Mouse (Mus musculus) olfactory bulb, adult 2 months (tissue): ENCODE measurements around the gene Klhl25. TPM values are rescaled to one million over a fixed set of nuclear protein-coding genes. Genes with fewer than 3 reads are reported as not detected.
"Not testable (repeated sequence)": the region's sequence is repeated elsewhere in the genome, so short reads cannot be mapped to it uniquely, and the experiment has no call there.

Experiments
- H3K27ac ChIP-seq: fragments of 200-500 bp; 2 replicates; pipeline ENCODE4 v1.5.1; 2012; ENCODE audit warnings: low read depth, low read length; ENCODE audit not compliant: insufficient read depth
- H3K4me1 ChIP-seq: fragments of 200-500 bp; 2 replicates; pipeline ENCODE4 v1.6.1; 2012; ENCODE audit warnings: low read length; ENCODE audit not compliant: control insufficient read depth, insufficient read depth
- H3K4me3 ChIP-seq: fragments of 200-500 bp; 2 replicates; pipeline ENCODE4 v1.5.1; 2012; ENCODE audit warnings: mild to moderate bottlenecking, low read depth, low read length, moderate library complexity; ENCODE audit not compliant: insufficient read depth
- CTCF ChIP-seq: fragments of 200-500 bp; IDR thresholded peaks from 2 replicates; pipeline ENCODE4 v1.5.1; 2012; ENCODE audit warnings: low read depth, mild to moderate bottlenecking, low read length, moderate library complexity; ENCODE audit not compliant: insufficient read depth
- POLR2A ChIP-seq: fragments of 200-500 bp; IDR thresholded peaks from 2 replicates; pipeline ENCODE4 v1.6.1; 2012; ENCODE audit warnings: mild to moderate bottlenecking, low read depth, low read length, moderate library complexity; ENCODE audit not compliant: insufficient read depth
- WGBS: fragments of 180-500 bp; shearing (Covaris S2); methylation state at CpG from one replicate; pipeline ENCODE4 v1.1.7; 2018; 5-methylcytosine and 5-hydroxymethylcytosine counted together
- polyA plus RNA-seq: library from polyadenylated mRNA; stranded (reverse); fragments of >200 nt; gene quantifications from 2 replicates; pipeline ENCODE4 v1.2.4, GENCODE M21; 2012; ENCODE audit warnings: low replicate concordance; ENCODE audit not compliant: missing spikeins, insufficient read depth, insufficient read length

Gene Klhl25
- polyA plus RNA-seq, 1 experiment, result not detected

- no peak overlapping the region for H3K27ac ChIP-seq
- TF ChIP-seq POLR2A (no peak), CTCF (no peak)
- 93% methylated on average over 13 of the region's 13 CpGs for WGBS
- H3K4me3 ChIP-seq, result no peak overlapping the region
- H3K4me1 ChIP-seq, result no peaks in the 10 kb centered on the region
Measured at GRCm38 (mm10) chr7:75866557-75866956, 18.4 kb downstream of the Klhl25 start.

- Histone ChIP-seq H3K4me3 (no peak overlapping the region), H3K27ac (no peak overlapping the region), H3K4me1 (no peaks in the 10 kb centered on the region)
- 89% methylated on average over 2 of the region's 2 CpGs for WGBS
- no peak for TF ChIP-seq POLR2A
- no peak for TF ChIP-seq CTCF
Measured at GRCm38 (mm10) chr7:75868687-75869086, 20.6 kb downstream of the Klhl25 start.

GRCm38 (mm10) chr7:75870551-75870950, 22.4 kb downstream of the Klhl25 start:
- Histone ChIP-seq H3K4me1 (no peaks in the 10 kb centered on the region), H3K4me3 (no peak overlapping the region), H3K27ac (no peak overlapping the region)
- no peak for TF ChIP-seq POLR2A
- no peak for TF ChIP-seq CTCF
- WGBS, result 84% methylated on average over 9 of the region's 9 CpGs

GRCm38 (mm10) chr7:75872255-75872654, 24.1 kb downstream of the Klhl25 start:
- H3K27ac ChIP-seq, result no peak overlapping the region
- H3K4me3 ChIP-seq, result no peak overlapping the region
- 70% methylated on average over 5 of the region's 5 CpGs for WGBS
- no peaks in the 10 kb centered on the region for H3K4me1 ChIP-seq
- TF ChIP-seq POLR2A (no peak), CTCF (no peak)

- H3K4me1 ChIP-seq, result no peaks in the 10 kb centered on the region
- H3K27ac ChIP-seq, result no peak overlapping the region
- H3K4me3 ChIP-seq, result no peak overlapping the region
- WGBS, result 87% methylated on average over 8 of the region's 8 CpGs
- no peak for TF ChIP-seq POLR2A
- no peak for TF ChIP-seq CTCF
Measured at GRCm38 (mm10) chr7:75872697-75873096, 24.6 kb downstream of the Klhl25 start.

- Histone ChIP-seq H3K27ac (no peak overlapping the region), H3K4me1 (no peaks in the 10 kb centered on the region), H3K4me3 (no peak overlapping the region)
- no peak for TF ChIP-seq CTCF
- no peak for TF ChIP-seq POLR2A
- 85% methylated on average over 3 of the region's 3 CpGs for WGBS
Measured at GRCm38 (mm10) chr7:75873216-75873615, 25.1 kb downstream of the Klhl25 start.

GRCm38 (mm10) chr7:75873746-75874145, 25.6 kb downstream of the Klhl25 start:
- TF ChIP-seq CTCF, result no peak
- TF ChIP-seq POLR2A, result no peak
- 95% methylated on average over 7 of the region's 7 CpGs for WGBS

GRCm38 (mm10) chr7:75879436-75879835, 31.3 kb downstream of the Klhl25 start:
- not testable (repeated sequence) for H3K4me3 ChIP-seq, H3K27ac ChIP-seq, H3K4me1 ChIP-seq
- 95% methylated on average over 2 of the region's 2 CpGs for WGBS

More at GRCm38 (mm10) chr7:75873746-75874145, 25.6 kb downstream of the Klhl25 start:
- Histone ChIP-seq H3K27ac (no peak overlapping the region), H3K4me1 (no peaks in the 10 kb centered on the region), H3K4me3 (no peak overlapping the region)

- no peak overlapping the region for H3K27ac ChIP-seq
- TF ChIP-seq CTCF, result no peak
- TF ChIP-seq POLR2A, result no peak
- H3K4me3 ChIP-seq, result no peak overlapping the region
- WGBS, result 72% methylated on average over 8 of the region's 8 CpGs
- H3K4me1 ChIP-seq, result no peaks in the 10 kb centered on the region
Measured at GRCm38 (mm10) chr7:75880236-75880635, 32.1 kb downstream of the Klhl25 start.

- TF ChIP-seq POLR2A, result no peak
- peak; percentile 87 for TF ChIP-seq CTCF
- no peaks in the 10 kb centered on the region for H3K4me1 ChIP-seq
- no peak overlapping the region for H3K4me3 ChIP-seq
- WGBS, result 7% methylated on average over 8 of the region's 8 CpGs
- H3K27ac ChIP-seq, result no peak overlapping the region
Measured at GRCm38 (mm10) chr7:75880650-75881049, 32.5 kb downstream of the Klhl25 start.
